Mouse (Mus musculus): ENCODE results near the gene Timeless. TPM values are rescaled to one million over a fixed set of nuclear protein-coding genes. Genes with fewer than 3 reads are reported as not detected.

Gene Timeless
- total RNA-seq (2014; fragmentation: Nextera tagmentation), result 28.1 and 32.6 TPM in 2 replicates
- total RNA-seq (2017), result 43.8 and 61.4 TPM in 2 replicates
- 44.2 and 46.7 TPM in 2 replicates for polyA plus RNA-seq (2012)

- DNase-seq (ENCODE audit: low spot score) (peak; percentile 91), ATAC-seq (ENCODE audit: extremely low read depth, insufficient number of reproducible peaks, low FRiP score, poor library complexity, severe bottlenecking) (peak; percentile 55)
- no peaks in the 10 kb centered on the region for H3K9me3 ChIP-seq (replicated peaks)
- H3K4me1 ChIP-seq (ENCODE audit: insufficient read depth, low read depth, low read length), result peaks cover 54% of the 10 kb centered on the region
- peak within 1 kb of the TSS; percentile 78 for H3K4me3 ChIP-seq (ENCODE audit: low read depth, low read length)
- peaks cover 31% of the 10 kb centered on the region for H3K36me3 ChIP-seq (replicated peaks)
- TF ChIP-seq TAL1 (conservative IDR thresholded peaks at IDR 0.05; ENCODE audit: low read depth, low read length) (no peak), CTCF (IDR thresholded peaks at IDR 0.05; ENCODE audit: low read depth, low read length) (no peak), GATA2 (IDR thresholded peaks at IDR 0.05; ENCODE audit: borderline replicate concordance, low read depth, low read length) (no peak), GATA1 (IDR thresholded peaks at IDR 0.05; ENCODE audit: borderline replicate concordance, low read length) (no peak), POLR2AphosphoS5 (IDR thresholded peaks at IDR 0.05; ENCODE audit: insufficient replicate concordance, low read depth, low read length) (no peak)
- H3K27me3 ChIP-seq (ENCODE audit: insufficient read depth, low read length), result no peaks in the 10 kb centered on the region
These were observed at the start of gene Timeless for GRCm38 (mm10) chr10:128231697-128232419. Timeless (plus strand) TSS chr10:128232065.

GRCm38 (mm10) chr10:128184296-128184695 lies 47.6 kb upstream of the Timeless start:
- Histone ChIP-seq H3K9me3 (replicated peaks) (no peaks in the 10 kb centered on the region), H3K27me3 (ENCODE audit: insufficient read depth, low read length) (no peaks in the 10 kb centered on the region), H3K36me3 (replicated peaks) (no peaks in the 10 kb centered on the region), H3K4me1 (ENCODE audit: insufficient read depth, low read depth, low read length) (peaks cover 33% of the 10 kb centered on the region), H3K4me3 (ENCODE audit: low read depth, low read length) (no peak overlapping the region)
- TF ChIP-seq POLR2AphosphoS5 (IDR thresholded peaks at IDR 0.05; ENCODE audit: insufficient replicate concordance, low read depth, low read length), result no peak
- no peak for TF ChIP-seq CTCF (IDR thresholded peaks at IDR 0.05; ENCODE audit: low read depth, low read length)
- TF ChIP-seq GATA2 (IDR thresholded peaks at IDR 0.05; ENCODE audit: borderline replicate concordance, low read depth, low read length), result no peak
- TF ChIP-seq GATA1 (IDR thresholded peaks at IDR 0.05; ENCODE audit: borderline replicate concordance, low read length), result no peak
- no peak for TF ChIP-seq TAL1 (conservative IDR thresholded peaks at IDR 0.05; ENCODE audit: low read depth, low read length)
- no peak for ATAC-seq (ENCODE audit: extremely low read depth, insufficient number of reproducible peaks, low FRiP score, poor library complexity, severe bottlenecking)
- no peak for DNase-seq (ENCODE audit: low spot score)

- peaks cover 29% of the 10 kb centered on the region for H3K4me1 ChIP-seq (ENCODE audit: insufficient read depth, low read depth, low read length)
- H3K36me3 ChIP-seq (replicated peaks), result no peaks in the 10 kb centered on the region
- no peak for DNase-seq (ENCODE audit: low spot score)
- TF ChIP-seq CTCF (IDR thresholded peaks at IDR 0.05; ENCODE audit: low read depth, low read length) (no peak), GATA2 (IDR thresholded peaks at IDR 0.05; ENCODE audit: borderline replicate concordance, low read depth, low read length) (no peak), GATA1 (IDR thresholded peaks at IDR 0.05; ENCODE audit: borderline replicate concordance, low read length) (no peak), TAL1 (conservative IDR thresholded peaks at IDR 0.05; ENCODE audit: low read depth, low read length) (no peak), POLR2AphosphoS5 (IDR thresholded peaks at IDR 0.05; ENCODE audit: insufficient replicate concordance, low read depth, low read length) (no peak)
- ATAC-seq (ENCODE audit: extremely low read depth, insufficient number of reproducible peaks, low FRiP score, poor library complexity, severe bottlenecking), result no peak
- H3K27me3 ChIP-seq (ENCODE audit: insufficient read depth, low read length), result no peaks in the 10 kb centered on the region
- H3K9me3 ChIP-seq (replicated peaks), result no peaks in the 10 kb centered on the region
- H3K4me3 ChIP-seq (ENCODE audit: low read depth, low read length), result no peak overlapping the region
These were observed 46.5 kb upstream of the Timeless start for GRCm38 (mm10) chr10:128185277-128185940.

- Histone ChIP-seq H3K36me3 (replicated peaks) (no peaks in the 10 kb centered on the region), H3K9me3 (replicated peaks) (no peaks in the 10 kb centered on the region), H3K4me1 (ENCODE audit: insufficient read depth, low read depth, low read length) (peaks cover 31% of the 10 kb centered on the region), H3K27me3 (ENCODE audit: insufficient read depth, low read length) (peaks cover 3% of the 10 kb centered on the region; the same call in 1 of the 2 replicates), H3K4me3 (ENCODE audit: low read depth, low read length) (no peak overlapping the region)
- DNase-seq (ENCODE audit: low spot score) (peak; percentile 43), ATAC-seq (ENCODE audit: extremely low read depth, insufficient number of reproducible peaks, low FRiP score, poor library complexity, severe bottlenecking) (peak; percentile 34; the same call in 1 of the 2 replicates)
- TF ChIP-seq CTCF (IDR thresholded peaks at IDR 0.05; ENCODE audit: low read depth, low read length), result peak; percentile 95
- no peak for TF ChIP-seq POLR2AphosphoS5 (IDR thresholded peaks at IDR 0.05; ENCODE audit: insufficient replicate concordance, low read depth, low read length)
These were observed 45.9 kb upstream of the Timeless start for GRCm38 (mm10) chr10:128185959-128186358.

- no peaks in the 10 kb centered on the region for H3K36me3 ChIP-seq (replicated peaks)
- ATAC-seq (ENCODE audit: extremely low read depth, insufficient number of reproducible peaks, low FRiP score, poor library complexity, severe bottlenecking) (no peak), DNase-seq (ENCODE audit: low spot score) (no peak)
- peaks cover 3% of the 10 kb centered on the region; the same call in 1 of the 2 replicates for H3K27me3 ChIP-seq (ENCODE audit: insufficient read depth, low read length)
- H3K4me3 ChIP-seq (ENCODE audit: low read depth, low read length), result peak overlapping the region; percentile 9; the same call in 1 of the 2 replicates
- H3K9me3 ChIP-seq (replicated peaks), result no peaks in the 10 kb centered on the region
- H3K4me1 ChIP-seq (ENCODE audit: insufficient read depth, low read depth, low read length), result peaks cover 39% of the 10 kb centered on the region
- TF ChIP-seq TAL1 (conservative IDR thresholded peaks at IDR 0.05; ENCODE audit: low read depth, low read length) (0 out of 2 replicates have a peak, but pooled peaks have one; percentile 25), POLR2AphosphoS5 (IDR thresholded peaks at IDR 0.05; ENCODE audit: insufficient replicate concordance, low read depth, low read length) (no peak), GATA1 (IDR thresholded peaks at IDR 0.05; ENCODE audit: borderline replicate concordance, low read length) (no peak), CTCF (IDR thresholded peaks at IDR 0.05; ENCODE audit: low read depth, low read length) (no peak), GATA2 (IDR thresholded peaks at IDR 0.05; ENCODE audit: borderline replicate concordance, low read depth, low read length) (no peak)
These were observed 44.7 kb upstream of the Timeless start for GRCm38 (mm10) chr10:128187181-128187605.

GRCm38 (mm10) chr10:128188242-128188877 lies 43.5 kb upstream of the Timeless start:
- no peak for DNase-seq (ENCODE audit: low spot score)

More at GRCm38 (mm10) chr10:128188242-128188877, 43.5 kb upstream of the Timeless start:
- Histone ChIP-seq H3K27me3 (ENCODE audit: insufficient read depth, low read length) (peaks cover 3% of the 10 kb centered on the region; the same call in 1 of the 2 replicates), H3K36me3 (replicated peaks) (no peaks in the 10 kb centered on the region), H3K9me3 (replicated peaks) (no peaks in the 10 kb centered on the region), H3K4me1 (ENCODE audit: insufficient read depth, low read depth, low read length) (peaks cover 39% of the 10 kb centered on the region), H3K4me3 (ENCODE audit: low read depth, low read length) (no peak overlapping the region)
- no peak for TF ChIP-seq TAL1 (conservative IDR thresholded peaks at IDR 0.05; ENCODE audit: low read depth, low read length)
- TF ChIP-seq CTCF (IDR thresholded peaks at IDR 0.05; ENCODE audit: low read depth, low read length), result peak; percentile 56
- peak; percentile 28; the same call in 1 of the 2 replicates for ATAC-seq (ENCODE audit: extremely low read depth, insufficient number of reproducible peaks, low FRiP score, poor library complexity, severe bottlenecking)
